Mouse (Mus musculus) myocyte (in vitro differentiated cells): ENCODE data around the gene Gm3285. TPM values are rescaled to one million over a fixed set of nuclear protein-coding genes. Genes with fewer than 3 reads are reported as not detected.

Source experiments
- H3K27me3 ChIP-seq: one replicate; pipeline ENCODE4 v1.6.1; 2011; ENCODE audit not compliant: control insufficient read depth, insufficient read depth, insufficient read length
- H3K36me3 ChIP-seq: one replicate; pipeline ENCODE4 v1.6.1; 2011; ENCODE audit not compliant: control insufficient read depth, insufficient read depth
- H3K4me2 ChIP-seq: one replicate; pipeline ENCODE4 v1.6.1; 2011; ENCODE audit warnings: low read depth, control low read depth
- H3K4me3 ChIP-seq: one replicate; pipeline ENCODE4 v1.5.1; 2011; ENCODE audit warnings: mild to moderate bottlenecking, control low read depth, moderate library complexity
- H3K79me2 ChIP-seq: one replicate; pipeline ENCODE4 v1.6.1; 2011; ENCODE audit not compliant: control insufficient read depth, insufficient read depth
- H3ac ChIP-seq: one replicate; pipeline ENCODE4 v1.6.1; 2011; ENCODE audit not compliant: control insufficient read depth, insufficient read length
- CEBPB ChIP-seq: IDR thresholded peaks from 2 replicates; pipeline ENCODE4 v1.6.1; 2011; ENCODE audit warnings: mild to moderate bottlenecking, moderate library complexity; ENCODE audit not compliant: poor library complexity, insufficient read depth, severe bottlenecking
- E2F4 ChIP-seq: IDR thresholded peaks from one replicate; pipeline ENCODE4 v1.6.1; 2011; ENCODE audit warnings: mild to moderate bottlenecking, control low read depth, moderate library complexity; ENCODE audit not compliant: insufficient read depth
- MAX ChIP-seq: IDR thresholded peaks from one replicate; pipeline ENCODE4 v1.6.1; 2011; ENCODE audit warnings: low read depth, mild to moderate bottlenecking, control low read depth
- MYOD1 ChIP-seq, 3 experiments: IDR thresholded peaks; one replicate each; pipeline ENCODE4 v1.6.1; 2011; ENCODE audit warnings: control low read depth in 2 of 3, low read depth in 2 of 3, mild to moderate bottlenecking in 2 of 3, moderate library complexity in 1 of 3; ENCODE audit not compliant: insufficient read length in 2 of 3, control insufficient read depth in 1 of 3
- MYOG ChIP-seq, 3 experiments: IDR thresholded peaks; one replicate each; pipeline ENCODE4 v1.6.1; 2011; ENCODE audit warnings: control low read depth in 2 of 3, low read depth in 2 of 3, mild to moderate bottlenecking in 2 of 3; ENCODE audit not compliant: insufficient read length in 2 of 3, control insufficient read depth in 1 of 3, insufficient read depth in 1 of 3
- POLR2A ChIP-seq: IDR thresholded peaks from one replicate; pipeline ENCODE4 v1.6.1; 2011; ENCODE audit warnings: low read depth, mild to moderate bottlenecking, control low read depth, moderate library complexity; ENCODE audit not compliant: insufficient read length
- POLR2AphosphoS2 ChIP-seq: IDR thresholded peaks from one replicate; pipeline ENCODE4 v1.6.1; 2011; ENCODE audit warnings: low read depth, control low read depth; ENCODE audit not compliant: insufficient read length
- REST ChIP-seq: IDR thresholded peaks from one replicate; pipeline ENCODE4 v1.6.1; 2011; ENCODE audit warnings: mild to moderate bottlenecking, control low read depth, moderate library complexity; ENCODE audit not compliant: insufficient read depth, insufficient read length
- SRF ChIP-seq: IDR thresholded peaks from one replicate; pipeline ENCODE4 v1.6.1; 2011; ENCODE audit warnings: low read depth; ENCODE audit not compliant: control insufficient read depth, insufficient read length
- TCF12 ChIP-seq: IDR thresholded peaks from one replicate; pipeline ENCODE4 v1.6.1; 2011; ENCODE audit warnings: mild to moderate bottlenecking, control low read depth; ENCODE audit not compliant: poor library complexity, insufficient read depth, severe bottlenecking
- TCF3 ChIP-seq: IDR thresholded peaks from one replicate; pipeline ENCODE4 v1.6.1; 2011; ENCODE audit warnings: low read depth, control low read depth; ENCODE audit not compliant: insufficient read length
- USF1 ChIP-seq: IDR thresholded peaks from one replicate; pipeline ENCODE4 v1.6.1; 2011; ENCODE audit warnings: low read depth, mild to moderate bottlenecking, control low read depth, moderate library complexity
- polyA plus RNA-seq: library from polyadenylated mRNA; unstranded; fragments of >200 nt; fragmentation: generic; extraction: Trizol; gene quantifications from one replicate; pipeline ENCODE4 v1.2.1, GENCODE M21; 2012; ENCODE audit warnings: missing spikeins

The Gm3285 gene
- polyA plus RNA-seq, 1 experiment = not detected

GRCm38 (mm10) chr10:77902211-77902893 is 40.6 kb downstream of the Gm3285 start, which contains the start of gene Lrrc3:
TSS of gene Lrrc3 (minus strand) at chr10:77902536.
- H3K79me2 ChIP-seq = no peaks in the 10 kb centered on the region
- no peak within 1 kb of the TSS for H3ac ChIP-seq
- TF ChIP-seq CEBPB (no peak), MAX (no peak), SRF (no peak), POLR2AphosphoS2 (no peak), POLR2A (no peak), E2F4 (no peak), REST (no peak), MYOD1 (IDR thresholded peaks at IDR 0.05; ENCODE audit: control insufficient read depth in 1 of 3, insufficient read length in 2 of 3, low read depth in 2 of 3) (no peak), USF1 (no peak)
- H3K4me2 ChIP-seq = no peak within 1 kb of the TSS
- no peak within 1 kb of the TSS for H3K4me3 ChIP-seq
- H3K27me3 ChIP-seq = peaks cover 50% of the 10 kb centered on the region
- no peaks in the 10 kb centered on the region for H3K36me3 ChIP-seq

- H3K79me2 ChIP-seq = no peaks in the 10 kb centered on the region
- no peak overlapping the region for H3K4me3 ChIP-seq
- no peak overlapping the region for H3ac ChIP-seq
- no peak overlapping the region for H3K4me2 ChIP-seq
- no peaks in the 10 kb centered on the region for H3K36me3 ChIP-seq
- TF ChIP-seq MYOD1 (IDR thresholded peaks at IDR 0.05; ENCODE audit: control insufficient read depth in 1 of 3, insufficient read length in 2 of 3, low read depth in 2 of 3) (no peak), CEBPB (no peak), SRF (no peak), TCF12 (no peak), MYOG (IDR thresholded peaks at IDR 0.05; ENCODE audit: control insufficient read depth in 1 of 3, insufficient read depth in 1 of 3, insufficient read length in 2 of 3, low read depth in 2 of 3) (no peak), TCF3 (no peak), USF1 (no peak), POLR2AphosphoS2 (no peak), REST (no peak), MAX (no peak), E2F4 (no peak)
- H3K27me3 ChIP-seq = peaks cover 48% of the 10 kb centered on the region
These were observed 41.3 kb downstream of the Gm3285 start for GRCm38 (mm10) chr10:77902894-77903715.

Other genes starting within 250 kb of the Gm3285 start
- 181 TPM for gene Ube2g2, start 239.7 kb upstream of the Gm3285 start, polyA plus RNA-seq
- not detected for gene Tspear, start 175.4 kb upstream of the Gm3285 start, polyA plus RNA-seq
- not detected for gene Gm19402, start 171.2 kb upstream of the Gm3285 start, polyA plus RNA-seq
- not detected for gene Gm9508, start 164.7 kb upstream of the Gm3285 start, polyA plus RNA-seq
- not detected for gene Gm10272, start 155.3 kb upstream of the Gm3285 start, polyA plus RNA-seq
- not detected for gene Gm10024, start 150.5 kb upstream of the Gm3285 start, polyA plus RNA-seq
- gene Gm10142, start 146.2 kb upstream of the Gm3285 start, polyA plus RNA-seq = not detected
- gene Krtap12-1, start 141.4 kb upstream of the Gm3285 start, polyA plus RNA-seq = not detected
- not detected for gene Gm10100, start 135.5 kb upstream of the Gm3285 start, polyA plus RNA-seq
- not detected for gene Gm18596, start 119.3 kb upstream of the Gm3285 start, polyA plus RNA-seq
- not detected for gene Gm9736, start 110.6 kb upstream of the Gm3285 start, polyA plus RNA-seq
- gene Gm3233, start 102.3 kb upstream of the Gm3285 start, polyA plus RNA-seq = not detected
- gene Gm3238, start 90.7 kb upstream of the Gm3285 start, polyA plus RNA-seq = not detected
- gene Gm7138, start 85.0 kb upstream of the Gm3285 start, polyA plus RNA-seq = not detected
- not detected for gene Gm3250, start 79.4 kb upstream of the Gm3285 start, polyA plus RNA-seq
- gene Gm7137, start 73.8 kb upstream of the Gm3285 start, polyA plus RNA-seq = not detected
- not detected for gene Gm9639, start 66.9 kb upstream of the Gm3285 start, polyA plus RNA-seq
- gene Gm19668, start 62.8 kb upstream of the Gm3285 start, polyA plus RNA-seq = not detected
- not detected for gene Gm9507, start 50.1 kb upstream of the Gm3285 start, polyA plus RNA-seq
- gene Gm2696, start 47.3 kb upstream of the Gm3285 start, polyA plus RNA-seq = not detected
- not detected for gene Krtap10-4, start 34.9 kb upstream of the Gm3285 start, polyA plus RNA-seq
- gene Krtap10-10, start 26.0 kb upstream of the Gm3285 start, polyA plus RNA-seq = not detected
- gene Gm36176, start 15.2 kb upstream of the Gm3285 start, polyA plus RNA-seq = not detected
- not detected for gene Gm10318, start 9.1 kb upstream of the Gm3285 start, polyA plus RNA-seq
- 0.01 TPM for gene Lrrc3, start 40.6 kb downstream of the Gm3285 start, polyA plus RNA-seq
- not detected for gene Trpm2, start 108.6 kb downstream of the Gm3285 start, polyA plus RNA-seq
- gene 1810043G02Rik, start 116.5 kb downstream of the Gm3285 start, polyA plus RNA-seq = 12.8 TPM
- 122 TPM for gene Pfkl, start 148.1 kb downstream of the Gm3285 start, polyA plus RNA-seq
- 1.1 TPM for gene Dnmt3l, start 180.0 kb downstream of the Gm3285 start, polyA plus RNA-seq
- gene Aire, start 181.6 kb downstream of the Gm3285 start, polyA plus RNA-seq = 0.38 TPM
- 0.02 TPM for gene Icosl, start 207.3 kb downstream of the Gm3285 start, polyA plus RNA-seq